Mouse (Mus musculus) limb, embryonic 11.5 days (tissue): Measurements from ENCODE around the gene Senp3. TPM values are rescaled to one million over a fixed set of nuclear protein-coding genes. Genes with fewer than 3 reads are reported as not detected.
"Not testable (repeated sequence)": the region's sequence is repeated elsewhere in the genome, so short reads cannot be mapped to it uniquely, and the experiment has no call there.

Experiments
- ATAC-seq: fragments of 200-750 bp; cut with Nextera tagmentation; 2 replicates; pipeline ENCODE4 v1.8.0; 2017; ENCODE audit warnings: low read depth; ENCODE audit not compliant: insufficient number of reproducible peaks, low FRiP score, low TSS enrichment
- DNase-seq: peaks from one replicate; pipeline ENCODE4 v3.0.0-alpha.2; 2015; ENCODE audit warnings: low spot score
- H3K27ac ChIP-seq: fragments of 300-500 bp; sonication (generic); replicated peaks from 2 replicates; pipeline ENCODE4 v1.5.1; 2014; ENCODE audit warnings: low read depth, mild to moderate bottlenecking, low read length
- H3K27me3 ChIP-seq: fragments of 300-500 bp; sonication (generic); 2 replicates; pipeline ENCODE4 v1.6.1; 2014; ENCODE audit warnings: mild to moderate bottlenecking, low read length, mixed read lengths; ENCODE audit not compliant: control insufficient read depth, insufficient read depth
- H3K36me3 ChIP-seq: fragments of 300-500 bp; sonication (generic); 2 replicates; pipeline ENCODE4 v1.6.1; 2014; ENCODE audit warnings: mild to moderate bottlenecking, low read length, moderate library complexity, mixed read lengths; ENCODE audit not compliant: control insufficient read depth, insufficient read depth
- H3K4me1 ChIP-seq: fragments of 300-500 bp; sonication (generic); 2 replicates; pipeline ENCODE4 v1.6.1; 2014; ENCODE audit warnings: low read length, mixed read lengths; ENCODE audit not compliant: control insufficient read depth, insufficient read depth
- H3K4me2 ChIP-seq: fragments of 300-500 bp; sonication (generic); 2 replicates; pipeline ENCODE4 v1.6.1; 2014; ENCODE audit warnings: low read depth, mild to moderate bottlenecking, moderate library complexity; ENCODE audit not compliant: severe bottlenecking
- H3K4me3 ChIP-seq: fragments of 300-500 bp; sonication (generic); 2 replicates; pipeline ENCODE4 v1.5.1; 2014; ENCODE audit warnings: low read depth, low read length
- H3K9ac ChIP-seq: fragments of 300-500 bp; sonication (generic); 2 replicates; pipeline ENCODE4 v1.6.1; 2014; ENCODE audit warnings: mild to moderate bottlenecking, low read length
- H3K9me3 ChIP-seq: fragments of 300-500 bp; sonication (generic); 2 replicates; pipeline ENCODE4 v1.6.1; 2016; ENCODE audit warnings: low read length; ENCODE audit not compliant: control insufficient read depth
- WGBS: fragments of 180-500 bp; shearing (Covaris S2); extraction: QIAGEN DNeasy Blood & Tissue Kit; methylation state at CpG from one replicate; pipeline ENCODE4 v1.1.7; 2014; 5-methylcytosine and 5-hydroxymethylcytosine counted together
- polyA plus RNA-seq: library from polyadenylated mRNA; unstranded; fragments of >200 nt; fragmentation: Nextera tagmentation; extraction: Ambion mirVana; gene quantifications from 2 replicates; pipeline ENCODE4 v1.2.1, GENCODE M21; 2014

Gene Senp3
- polyA plus RNA-seq, 1 experiment from 2014 or later: 127 TPM

- Histone ChIP-seq H3K27ac (no peak overlapping the region), H3K4me2 (no peak overlapping the region), H3K9me3 (no peaks in the 10 kb centered on the region), H3K36me3 (no peaks in the 10 kb centered on the region), H3K4me3 (no peak overlapping the region), H3K9ac (no peak overlapping the region), H3K27me3 (no peaks in the 10 kb centered on the region), H3K4me1 (peaks cover 8% of the 10 kb centered on the region; the same call in 1 of the 2 replicates)
- ATAC-seq (no peak), DNase-seq (no peak)
- WGBS: 66% methylated on average over 3 of the region's 3 CpGs
These were observed 26.9 kb upstream of the Senp3 start for GRCm38 (mm10) chr11:69708614-69709265.

DNA sequence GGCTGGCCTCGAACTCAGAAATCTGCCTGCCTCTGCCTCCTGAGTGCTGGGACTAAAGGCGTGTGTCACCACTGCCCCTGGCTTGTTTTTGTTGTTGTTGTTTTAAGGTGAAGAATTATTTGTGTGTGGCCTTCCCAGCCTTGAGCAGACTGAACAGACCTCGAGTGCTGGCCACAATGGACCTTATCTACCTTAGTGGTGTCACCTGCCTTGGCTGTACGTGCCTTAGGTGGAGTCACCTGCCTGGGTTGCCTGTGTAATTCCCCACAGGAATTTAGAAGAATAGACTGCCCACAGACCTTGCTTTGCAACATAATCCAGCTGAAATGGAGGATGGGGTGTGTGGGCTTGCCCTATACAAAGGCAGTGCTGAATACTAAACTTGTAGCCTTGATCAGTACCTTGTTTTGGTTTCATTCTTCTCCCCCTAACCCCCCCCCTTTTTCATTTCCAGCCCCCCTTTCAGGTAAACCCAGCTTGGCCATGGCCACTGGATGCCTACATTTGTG, 26.0 kb upstream of the Senp3 start:
- peaks cover 8% of the 10 kb centered on the region; the same call in 1 of the 2 replicates for H3K4me1 ChIP-seq
- H3K27ac ChIP-seq: no peak overlapping the region
- ATAC-seq (no peak), DNase-seq (no peak)
- H3K9ac ChIP-seq: no peak overlapping the region
- WGBS: 93% methylated on average over 4 of the region's 4 CpGs
- no peak overlapping the region for H3K4me3 ChIP-seq
- H3K27me3 ChIP-seq: no peaks in the 10 kb centered on the region
- no peaks in the 10 kb centered on the region for H3K9me3 ChIP-seq
- H3K36me3 ChIP-seq: no peaks in the 10 kb centered on the region
- H3K4me2 ChIP-seq: no peak overlapping the region

DNA sequence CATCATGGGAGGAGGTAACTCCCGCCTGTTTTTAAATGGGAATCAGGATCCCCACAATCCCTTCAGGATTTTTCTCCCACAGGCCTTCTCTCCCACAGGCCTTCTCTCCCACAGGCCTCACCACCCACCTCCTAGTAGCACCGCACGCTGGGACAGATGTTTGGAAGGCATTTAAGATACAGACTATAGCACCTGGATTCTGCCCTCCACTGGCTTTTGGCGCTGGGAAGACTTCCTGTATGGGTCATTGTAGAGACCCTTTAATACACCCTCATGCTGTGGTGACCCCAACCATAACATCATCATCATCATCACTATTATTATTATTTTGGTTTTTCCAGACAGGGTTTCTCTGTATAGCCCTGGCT, 25.6 kb upstream of the Senp3 start:
- no peak for DNase-seq
- no peak for ATAC-seq

DNA sequence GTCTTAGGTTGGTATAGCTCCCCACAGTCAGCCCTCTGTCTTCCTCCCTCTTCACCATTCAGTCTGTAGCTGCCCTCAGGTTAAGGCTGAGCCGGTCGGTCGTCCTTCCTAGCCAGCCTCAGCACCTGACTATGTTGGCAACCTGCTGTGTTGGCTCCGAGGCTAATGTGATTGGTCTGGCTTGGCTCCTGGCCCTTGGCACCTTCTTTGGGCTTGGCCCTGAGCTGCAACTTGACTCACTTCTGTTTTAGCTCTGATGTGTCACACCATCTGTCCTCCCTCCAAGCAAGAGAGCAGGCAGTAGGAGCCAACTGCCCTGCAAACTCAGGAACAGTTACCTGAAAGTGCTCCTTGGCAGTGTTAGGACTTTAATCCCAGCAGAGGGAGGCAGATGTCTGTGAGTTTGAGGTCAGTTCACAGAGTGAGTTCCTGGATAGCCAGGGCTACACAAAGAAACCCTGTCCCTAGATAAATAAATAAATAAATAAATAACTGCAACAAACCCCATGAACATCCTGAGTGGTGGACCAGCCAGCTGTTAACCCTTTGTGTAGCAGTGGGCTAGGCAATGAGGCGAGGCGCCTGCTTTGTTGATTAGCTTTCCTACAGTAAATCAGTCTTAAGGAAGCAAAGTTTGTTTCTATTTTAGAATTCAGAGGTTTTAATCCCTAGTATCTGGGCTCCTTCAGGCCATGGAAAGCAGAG, 25.0 kb upstream of the Senp3 start:
- Histone ChIP-seq H3K4me2 (no peak overlapping the region), H3K27ac (no peak overlapping the region), H3K9me3 (no peaks in the 10 kb centered on the region), H3K27me3 (no peaks in the 10 kb centered on the region), H3K4me3 (no peak overlapping the region), H3K4me1 (peaks cover 8% of the 10 kb centered on the region; the same call in 1 of the 2 replicates), H3K36me3 (no peaks in the 10 kb centered on the region), H3K9ac (no peak overlapping the region)
- ATAC-seq: no peak
- WGBS: 40% methylated on average over 6 of the region's 6 CpGs
- no peak for DNase-seq

More for the DNA sequence above, 25.6 kb upstream of the Senp3 start:
- H3K9me3 ChIP-seq: no peaks in the 10 kb centered on the region
- no peaks in the 10 kb centered on the region for H3K36me3 ChIP-seq
- H3K4me2 ChIP-seq: no peak overlapping the region
- H3K27ac ChIP-seq: no peak overlapping the region
- WGBS: 90% methylated on average over 4 of the region's 4 CpGs
- no peak overlapping the region for H3K4me3 ChIP-seq
- peaks cover 8% of the 10 kb centered on the region; the same call in 1 of the 2 replicates for H3K4me1 ChIP-seq
- H3K9ac ChIP-seq: no peak overlapping the region
- H3K27me3 ChIP-seq: no peaks in the 10 kb centered on the region

- H3K36me3 ChIP-seq: no peaks in the 10 kb centered on the region
- no peaks in the 10 kb centered on the region for H3K27me3 ChIP-seq
- H3K27ac ChIP-seq: no peak overlapping the region
- H3K4me2 ChIP-seq: no peak overlapping the region
- ATAC-seq (no peak), DNase-seq (no peak)
- no peaks in the 10 kb centered on the region for H3K9me3 ChIP-seq
- H3K4me1 ChIP-seq: peaks cover 8% of the 10 kb centered on the region; the same call in 1 of the 2 replicates
- H3K9ac ChIP-seq: no peak overlapping the region
- no peak overlapping the region for H3K4me3 ChIP-seq
- 45% methylated on average over 2 of the region's 2 CpGs for WGBS
These were observed 22.7 kb upstream of the Senp3 start for GRCm38 (mm10) chr11:69704613-69705010.

GRCm38 (mm10) chr11:69703814-69704612, 22.1 kb upstream of the Senp3 start:
- H3K36me3 ChIP-seq: no peaks in the 10 kb centered on the region
- DNase-seq: no peak
- no peak for ATAC-seq
- H3K4me2 ChIP-seq: no peak overlapping the region
- no peaks in the 10 kb centered on the region for H3K27me3 ChIP-seq
- peaks cover 3% of the 10 kb centered on the region; the same call in 1 of the 2 replicates for H3K4me1 ChIP-seq
- 75% methylated on average over 8 of the region's 8 CpGs for WGBS
- H3K9ac ChIP-seq: no peak overlapping the region
- H3K4me3 ChIP-seq: no peak overlapping the region
- H3K9me3 ChIP-seq: no peaks in the 10 kb centered on the region
- no peak overlapping the region for H3K27ac ChIP-seq

- not testable (repeated sequence) for H3K4me3 ChIP-seq, H3K36me3 ChIP-seq, H3K9me3 ChIP-seq, DNase-seq, H3K27me3 ChIP-seq, H3K4me2 ChIP-seq, ATAC-seq, H3K9ac ChIP-seq, H3K27ac ChIP-seq, H3K4me1 ChIP-seq
- WGBS: 67% methylated on average over 2 of the region's 3 CpGs
These were observed 21.5 kb upstream of the Senp3 start for GRCm38 (mm10) chr11:69703381-69703780.

DNA sequence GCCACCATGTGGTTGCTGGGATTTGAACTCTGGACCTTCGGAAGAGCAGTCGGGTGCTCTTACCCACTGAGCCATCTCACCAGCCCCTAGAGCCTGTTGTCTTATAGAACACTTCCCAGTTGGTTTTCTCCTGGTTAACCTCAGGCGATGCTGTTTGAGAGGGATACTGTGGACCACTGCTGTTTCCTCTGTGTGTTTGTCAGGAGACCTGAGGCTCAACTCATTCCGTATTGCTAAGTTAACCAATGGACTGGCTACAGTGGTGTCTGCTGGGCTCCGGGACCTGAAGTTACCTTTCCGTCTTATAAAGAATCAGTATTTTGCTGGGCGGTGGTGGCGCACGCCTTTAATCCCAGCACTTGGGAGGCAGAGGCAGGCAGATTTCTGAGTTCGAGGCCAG, 21.0 kb upstream of the Senp3 start:
- not testable (repeated sequence) for H3K9ac ChIP-seq, H3K4me2 ChIP-seq, H3K4me3 ChIP-seq, H3K9me3 ChIP-seq, H3K36me3 ChIP-seq, H3K4me1 ChIP-seq, H3K27me3 ChIP-seq, ATAC-seq, H3K27ac ChIP-seq, DNase-seq
- 94% methylated on average over 10 of the region's 10 CpGs for WGBS
